Mouse (Mus musculus): Measurements from ENCODE around the gene Sipa1l3. TPM values are rescaled to one million over a fixed set of nuclear protein-coding genes. Genes with fewer than 3 reads are reported as not detected.

Sipa1l3 gene
- polyA plus RNA-seq, 1 experiment: 19.0 TPM

GRCm38 (mm10) chr7:29485721-29486120 lies 32.7 kb downstream of the Sipa1l3 start:
- no peaks in the 10 kb centered on the region for H3K36me3 ChIP-seq (ENCODE audit: control insufficient read depth, insufficient read depth)
- TF ChIP-seq POLR2AphosphoS2 (IDR thresholded peaks at IDR 0.05; ENCODE audit: insufficient read length, low read depth) (no peak), MAX (IDR thresholded peaks at IDR 0.05; ENCODE audit: low read depth) (no peak), REST (IDR thresholded peaks at IDR 0.05; ENCODE audit: insufficient read depth, insufficient read length) (no peak), E2F4 (IDR thresholded peaks at IDR 0.05; ENCODE audit: insufficient read depth) (no peak), USF1 (IDR thresholded peaks at IDR 0.05; ENCODE audit: low read depth) (no peak), SRF (IDR thresholded peaks at IDR 0.05; ENCODE audit: control insufficient read depth, insufficient read length, low read depth) (no peak), MYOD1 (IDR thresholded peaks at IDR 0.05; ENCODE audit: control insufficient read depth in 1 of 3, insufficient read length in 2 of 3, low read depth in 2 of 3) (peak; percentile 1 to 49 (median 30)), CEBPB (IDR thresholded peaks at IDR 0.05; ENCODE audit: insufficient read depth, poor library complexity, severe bottlenecking) (no peak)
- no peak overlapping the region for H3K4me3 ChIP-seq
- no peak overlapping the region for H3K4me2 ChIP-seq (ENCODE audit: low read depth)
- H3ac ChIP-seq (ENCODE audit: control insufficient read depth, insufficient read length): no peak overlapping the region
- no peaks in the 10 kb centered on the region for H3K27me3 ChIP-seq (ENCODE audit: control insufficient read depth, insufficient read depth, insufficient read length)
- H3K79me2 ChIP-seq (ENCODE audit: control insufficient read depth, insufficient read depth): peaks cover 57% of the 10 kb centered on the region

GRCm38 (mm10) chr7:29483556-29483955 lies 34.9 kb downstream of the Sipa1l3 start:
- Histone ChIP-seq H3ac (ENCODE audit: control insufficient read depth, insufficient read length) (no peak overlapping the region), H3K4me2 (ENCODE audit: low read depth) (no peak overlapping the region), H3K79me2 (ENCODE audit: control insufficient read depth, insufficient read depth) (peaks cover 58% of the 10 kb centered on the region), H3K27me3 (ENCODE audit: control insufficient read depth, insufficient read depth, insufficient read length) (no peaks in the 10 kb centered on the region), H3K4me3 (no peak overlapping the region), H3K36me3 (ENCODE audit: control insufficient read depth, insufficient read depth) (no peaks in the 10 kb centered on the region)
- TF ChIP-seq SRF (IDR thresholded peaks at IDR 0.05; ENCODE audit: control insufficient read depth, insufficient read length, low read depth) (no peak), CEBPB (IDR thresholded peaks at IDR 0.05; ENCODE audit: insufficient read depth, poor library complexity, severe bottlenecking) (no peak), MAX (IDR thresholded peaks at IDR 0.05; ENCODE audit: low read depth) (no peak), TCF12 (IDR thresholded peaks at IDR 0.05; ENCODE audit: insufficient read depth, poor library complexity, severe bottlenecking) (no peak), REST (IDR thresholded peaks at IDR 0.05; ENCODE audit: insufficient read depth, insufficient read length) (no peak), E2F4 (IDR thresholded peaks at IDR 0.05; ENCODE audit: insufficient read depth) (no peak), POLR2A (IDR thresholded peaks at IDR 0.05; ENCODE audit: insufficient read length, low read depth) (no peak), USF1 (IDR thresholded peaks at IDR 0.05; ENCODE audit: low read depth) (no peak), MYOD1 (IDR thresholded peaks at IDR 0.05; ENCODE audit: control insufficient read depth in 1 of 3, insufficient read length in 2 of 3, low read depth in 2 of 3) (no peak), POLR2AphosphoS2 (IDR thresholded peaks at IDR 0.05; ENCODE audit: insufficient read length, low read depth) (no peak), TCF3 (IDR thresholded peaks at IDR 0.05; ENCODE audit: insufficient read length, low read depth) (no peak), MYOG (IDR thresholded peaks at IDR 0.05; ENCODE audit: control insufficient read depth in 1 of 3, insufficient read depth in 1 of 3, insufficient read length in 2 of 3, low read depth in 2 of 3) (no peak)

GRCm38 (mm10) chr7:29481345-29482155 lies 36.9 kb downstream of the Sipa1l3 start:
- TF ChIP-seq MYOG (IDR thresholded peaks at IDR 0.05; ENCODE audit: control insufficient read depth in 1 of 3, insufficient read depth in 1 of 3, insufficient read length in 2 of 3, low read depth in 2 of 3) (no peak), POLR2AphosphoS2 (IDR thresholded peaks at IDR 0.05; ENCODE audit: insufficient read length, low read depth) (no peak), POLR2A (IDR thresholded peaks at IDR 0.05; ENCODE audit: insufficient read length, low read depth) (no peak), MYOD1 (IDR thresholded peaks at IDR 0.05; ENCODE audit: control insufficient read depth in 1 of 3, insufficient read length in 2 of 3, low read depth in 2 of 3) (no peak), CEBPB (IDR thresholded peaks at IDR 0.05; ENCODE audit: insufficient read depth, poor library complexity, severe bottlenecking) (no peak), USF1 (IDR thresholded peaks at IDR 0.05; ENCODE audit: low read depth) (no peak)
- no peak overlapping the region for H3K4me3 ChIP-seq
- H3ac ChIP-seq (ENCODE audit: control insufficient read depth, insufficient read length): no peak overlapping the region
- no peak overlapping the region for H3K4me2 ChIP-seq (ENCODE audit: low read depth)
- no peaks in the 10 kb centered on the region for H3K36me3 ChIP-seq (ENCODE audit: control insufficient read depth, insufficient read depth)
- H3K79me2 ChIP-seq (ENCODE audit: control insufficient read depth, insufficient read depth): peaks cover 46% of the 10 kb centered on the region
- H3K27me3 ChIP-seq (ENCODE audit: control insufficient read depth, insufficient read depth, insufficient read length): no peaks in the 10 kb centered on the region

GRCm38 (mm10) chr7:29480590-29481344 lies 37.7 kb downstream of the Sipa1l3 start:
- no peak for TF ChIP-seq REST (IDR thresholded peaks at IDR 0.05; ENCODE audit: insufficient read depth, insufficient read length)
- TF ChIP-seq SRF (IDR thresholded peaks at IDR 0.05; ENCODE audit: control insufficient read depth, insufficient read length, low read depth): no peak
- no peak for TF ChIP-seq CEBPB (IDR thresholded peaks at IDR 0.05; ENCODE audit: insufficient read depth, poor library complexity, severe bottlenecking)
- no peak for TF ChIP-seq POLR2A (IDR thresholded peaks at IDR 0.05; ENCODE audit: insufficient read length, low read depth)
- no peak for TF ChIP-seq MYOD1 (IDR thresholded peaks at IDR 0.05; ENCODE audit: control insufficient read depth in 1 of 3, insufficient read length in 2 of 3, low read depth in 2 of 3)
- TF ChIP-seq POLR2AphosphoS2 (IDR thresholded peaks at IDR 0.05; ENCODE audit: insufficient read length, low read depth): no peak
- TF ChIP-seq USF1 (IDR thresholded peaks at IDR 0.05; ENCODE audit: low read depth): no peak
- no peak for TF ChIP-seq E2F4 (IDR thresholded peaks at IDR 0.05; ENCODE audit: insufficient read depth)
- Histone ChIP-seq H3K27me3 (ENCODE audit: control insufficient read depth, insufficient read depth, insufficient read length) (no peaks in the 10 kb centered on the region), H3ac (ENCODE audit: control insufficient read depth, insufficient read length) (no peak overlapping the region), H3K4me2 (ENCODE audit: low read depth) (no peak overlapping the region), H3K4me3 (no peak overlapping the region), H3K36me3 (ENCODE audit: control insufficient read depth, insufficient read depth) (no peaks in the 10 kb centered on the region), H3K79me2 (ENCODE audit: control insufficient read depth, insufficient read depth) (peaks cover 45% of the 10 kb centered on the region)
